Mouse (Mus musculus) liver, embryonic 15.5 days (tissue): ENCODE data around the gene Gm2431. TPM values are rescaled to one million over a fixed set of nuclear protein-coding genes. Genes with fewer than 3 reads are reported as not detected.
"Not testable (repeated sequence)": the region's sequence is repeated elsewhere in the genome, so short reads cannot be mapped to it uniquely, and the experiment has no call there.

Source experiments
- ATAC-seq: fragments of 200-750 bp; cut with Nextera tagmentation; 2 replicates; pipeline ENCODE4 v1.8.0; 2017; ENCODE audit warnings: moderate number of reproducible peaks, mild to moderate bottlenecking, moderate library complexity; ENCODE audit not compliant: insufficient read depth
- H3K27ac ChIP-seq: fragments of 300-500 bp; sonication (generic); replicated peaks from 2 replicates; pipeline ENCODE4 v1.5.1; 2015; ENCODE audit warnings: mild to moderate bottlenecking, inconsistent platforms
- H3K27me3 ChIP-seq: fragments of 300-500 bp; sonication (generic); 2 replicates; pipeline ENCODE4 v1.6.1; 2015; ENCODE audit warnings: mild to moderate bottlenecking, inconsistent platforms
- H3K36me3 ChIP-seq: fragments of 300-500 bp; sonication (generic); replicated peaks from 2 replicates; pipeline ENCODE4 v1.6.1; 2015; ENCODE audit warnings: moderate library complexity, mild to moderate bottlenecking, inconsistent platforms
- H3K4me1 ChIP-seq: fragments of 300-500 bp; sonication (generic); replicated peaks from 2 replicates; pipeline ENCODE4 v1.6.1; 2015; ENCODE audit warnings: inconsistent platforms
- H3K4me2 ChIP-seq: fragments of 300-500 bp; sonication (generic); 2 replicates; pipeline ENCODE4 v1.6.1; 2015; ENCODE audit warnings: moderate library complexity, mild to moderate bottlenecking, inconsistent platforms
- H3K4me3 ChIP-seq: fragments of 300-500 bp; sonication (generic); replicated peaks from 2 replicates; pipeline ENCODE4 v1.5.1; 2015; ENCODE audit warnings: mild to moderate bottlenecking, inconsistent platforms
- H3K9ac ChIP-seq: fragments of 300-500 bp; sonication (generic); 2 replicates; pipeline ENCODE4 v1.6.1; 2015; ENCODE audit warnings: moderate library complexity, mild to moderate bottlenecking, inconsistent platforms
- H3K9me3 ChIP-seq: fragments of 300-500 bp; sonication (generic); replicated peaks from 2 replicates; pipeline ENCODE4 v1.6.1; 2016; ENCODE audit warnings: inconsistent platforms
- WGBS: fragments of 180-500 bp; shearing (Covaris S2); methylation state at CpG from one replicate; pipeline ENCODE4 v1.1.7; 2015; ENCODE audit warnings: mixed read lengths; ENCODE audit not compliant: insufficient replicate concordance; 5-methylcytosine and 5-hydroxymethylcytosine counted together
- polyA plus RNA-seq: library from polyadenylated mRNA; unstranded; fragments of >200 nt; fragmentation: Nextera tagmentation; extraction: Ambion mirVana; gene quantifications from 2 replicates; pipeline ENCODE4 v1.2.1, GENCODE M21; 2015

Gm2431 gene
- polyA plus RNA-seq, 1 experiment from 2014 or later, result not detected

GRCm38 (mm10) chr7:142282847-142283246 is 24.7 kb upstream of the Gm2431 start:
- not testable (repeated sequence) for H3K4me1 ChIP-seq, H3K27ac ChIP-seq, H3K9ac ChIP-seq, H3K9me3 ChIP-seq, H3K36me3 ChIP-seq, H3K4me2 ChIP-seq, ATAC-seq, H3K4me3 ChIP-seq
- WGBS, result 40% methylated on average over 2 of the region's 2 CpGs
- H3K27me3 ChIP-seq, result peaks cover 58% of the 10 kb centered on the region

GRCm38 (mm10) chr7:142279291-142279690 is 21.1 kb upstream of the Gm2431 start:
- H3K27me3 ChIP-seq, result peaks cover 36% of the 10 kb centered on the region
- H3K36me3 ChIP-seq, H3K4me1 ChIP-seq, H3K4me3 ChIP-seq, H3K9ac ChIP-seq, H3K9me3 ChIP-seq, ATAC-seq, H3K4me2 ChIP-seq, H3K27ac ChIP-seq: not testable (repeated sequence)
- 59% methylated on average over 1 of the region's 1 CpGs for WGBS

GRCm38 (mm10) chr7:142278183-142278582 is 20.0 kb upstream of the Gm2431 start:
- H3K4me3 ChIP-seq, H3K9me3 ChIP-seq, H3K4me2 ChIP-seq, H3K4me1 ChIP-seq, H3K36me3 ChIP-seq, H3K27ac ChIP-seq, ATAC-seq, H3K9ac ChIP-seq: not testable (repeated sequence)
- peaks cover 25% of the 10 kb centered on the region for H3K27me3 ChIP-seq
- WGBS, result 0% methylated on average over 3 of the region's 3 CpGs

- not testable (repeated sequence) for H3K4me2 ChIP-seq, H3K9ac ChIP-seq, H3K36me3 ChIP-seq, ATAC-seq, H3K27me3 ChIP-seq, H3K4me1 ChIP-seq, H3K9me3 ChIP-seq, H3K4me3 ChIP-seq, H3K27ac ChIP-seq
Measured at GRCm38 (mm10) chr7:142274263-142274662, 16.1 kb upstream of the Gm2431 start, which contains the start of gene Gm4559. Gm4559 (minus strand) TSS chr7:142274363.

GRCm38 (mm10) chr7:142255517-142255916 is 2.6 kb downstream of the Gm2431 start:
- no peak for ATAC-seq
- 2% methylated on average over 2 of the region's 2 CpGs for WGBS

GRCm38 (mm10) chr7:142249824-142250223 is 8.3 kb downstream of the Gm2431 start:
- Histone ChIP-seq H3K36me3 (no peaks in the 10 kb centered on the region), H3K4me3 (no peak overlapping the region), H3K27ac (no peak overlapping the region), H3K4me2 (no peak overlapping the region), H3K9me3 (no peaks in the 10 kb centered on the region), H3K4me1 (no peaks in the 10 kb centered on the region), H3K9ac (no peak overlapping the region), H3K27me3 (0 out of 2 replicates have a peak, but pooled peaks cover 3% of the 10 kb centered on the region)
- ATAC-seq, result no peak
- WGBS, result 0% methylated on average over 1 of the region's 1 CpGs

More at GRCm38 (mm10) chr7:142255517-142255916, 2.6 kb downstream of the Gm2431 start:
- Histone ChIP-seq H3K4me3 (no peak overlapping the region), H3K4me2 (no peak overlapping the region), H3K9ac (no peak overlapping the region), H3K4me1 (no peaks in the 10 kb centered on the region), H3K27ac (no peak overlapping the region), H3K27me3 (0 out of 2 replicates have a peak, but pooled peaks cover 3% of the 10 kb centered on the region), H3K9me3 (no peaks in the 10 kb centered on the region), H3K36me3 (no peaks in the 10 kb centered on the region)

GRCm38 (mm10) chr7:142240978-142241377 is 17.2 kb downstream of the Gm2431 start, which contains the start of gene Gm40460:
Gm40460 (minus strand) TSS chr7:142241078.
- H3K4me2 ChIP-seq, result no peak within 1 kb of the TSS
- ATAC-seq, result no peak

GRCm38 (mm10) chr7:142231540-142231939 is 26.6 kb downstream of the Gm2431 start:
- Histone ChIP-seq H3K9ac (no peak overlapping the region), H3K4me2 (no peak overlapping the region), H3K36me3 (no peaks in the 10 kb centered on the region), H3K4me3 (no peak overlapping the region), H3K4me1 (no peaks in the 10 kb centered on the region), H3K9me3 (no peaks in the 10 kb centered on the region; the same call in 1 of the 2 replicates), H3K27me3 (no peaks in the 10 kb centered on the region), H3K27ac (no peak overlapping the region)
- 20% methylated on average over 1 of the region's 1 CpGs for WGBS
- no peak for ATAC-seq

More at GRCm38 (mm10) chr7:142240978-142241377, 17.2 kb downstream of the Gm2431 start, which contains the start of gene Gm40460:
- 16% methylated on average over 2 of the region's 2 CpGs for WGBS
- no peak within 1 kb of the TSS for H3K9ac ChIP-seq
- H3K4me1 ChIP-seq, result no peaks in the 10 kb centered on the region
- no peaks in the 10 kb centered on the region for H3K36me3 ChIP-seq
- H3K4me3 ChIP-seq, result no peak within 1 kb of the TSS
- no peak within 1 kb of the TSS for H3K27ac ChIP-seq
- H3K9me3 ChIP-seq, result no peaks in the 10 kb centered on the region; the same call in 1 of the 2 replicates
- H3K27me3 ChIP-seq, result no peaks in the 10 kb centered on the region

- ATAC-seq, H3K27ac ChIP-seq, H3K4me1 ChIP-seq, H3K9ac ChIP-seq, H3K36me3 ChIP-seq, H3K9me3 ChIP-seq, H3K4me2 ChIP-seq, H3K4me3 ChIP-seq, H3K27me3 ChIP-seq: not testable (repeated sequence)
- WGBS, result 39% methylated on average over 3 of the region's 3 CpGs
Measured at GRCm38 (mm10) chr7:142229871-142230270, 28.3 kb downstream of the Gm2431 start, which contains the start of gene Krtap5-5. Krtap5-5 (minus strand) TSS chr7:142229971.

- Histone ChIP-seq H3K36me3 (no peaks in the 10 kb centered on the region), H3K9me3 (no peaks in the 10 kb centered on the region), H3K4me2 (no peak overlapping the region), H3K27me3 (no peaks in the 10 kb centered on the region), H3K4me1 (no peaks in the 10 kb centered on the region), H3K4me3 (no peak overlapping the region), H3K27ac (no peak overlapping the region), H3K9ac (no peak overlapping the region)
- ATAC-seq, result no peak
- WGBS, result 33% methylated on average over 2 of the region's 2 CpGs
Measured at GRCm38 (mm10) chr7:142224518-142224917, 33.6 kb downstream of the Gm2431 start.

- 5% methylated on average over 1 of the region's 1 CpGs for WGBS
- H3K4me1 ChIP-seq, H3K27ac ChIP-seq, H3K9ac ChIP-seq, H3K36me3 ChIP-seq, H3K9me3 ChIP-seq, ATAC-seq, H3K4me3 ChIP-seq, H3K4me2 ChIP-seq, H3K27me3 ChIP-seq: not testable (repeated sequence)
Measured at GRCm38 (mm10) chr7:142212136-142212535, 46.0 kb downstream of the Gm2431 start.

GRCm38 (mm10) chr7:142211559-142211958 is 46.6 kb downstream of the Gm2431 start, which contains the start of gene Gm7579:
Gm7579 (plus strand) TSS chr7:142211859.
- Histone ChIP-seq H3K36me3 (no peaks in the 10 kb centered on the region), H3K4me1 (no peaks in the 10 kb centered on the region), H3K4me3 (no peak within 1 kb of the TSS), H3K4me2 (no peak within 1 kb of the TSS), H3K27ac (no peak within 1 kb of the TSS), H3K9me3 (no peaks in the 10 kb centered on the region), H3K9ac (no peak within 1 kb of the TSS), H3K27me3 (no peaks in the 10 kb centered on the region)
- ATAC-seq, result no peak
- 47% methylated on average over 1 of the region's 1 CpGs for WGBS
